Mouse (Mus musculus) bone marrow macrophage, adult 2 months (primary cell): ENCODE data around the gene Riox2.

Experiments used
- CTCF ChIP-seq: IDR thresholded peaks from 2 replicates; pipeline ENCODE4 v1.5.1; 2012; ENCODE audit warnings: low read depth, mild to moderate bottlenecking, low read length, moderate library complexity
- POLR2A ChIP-seq: IDR thresholded peaks from 2 replicates; pipeline ENCODE4 v1.6.1; 2012; ENCODE audit warnings: mild to moderate bottlenecking, low read depth, low read length, borderline replicate concordance

DNA sequence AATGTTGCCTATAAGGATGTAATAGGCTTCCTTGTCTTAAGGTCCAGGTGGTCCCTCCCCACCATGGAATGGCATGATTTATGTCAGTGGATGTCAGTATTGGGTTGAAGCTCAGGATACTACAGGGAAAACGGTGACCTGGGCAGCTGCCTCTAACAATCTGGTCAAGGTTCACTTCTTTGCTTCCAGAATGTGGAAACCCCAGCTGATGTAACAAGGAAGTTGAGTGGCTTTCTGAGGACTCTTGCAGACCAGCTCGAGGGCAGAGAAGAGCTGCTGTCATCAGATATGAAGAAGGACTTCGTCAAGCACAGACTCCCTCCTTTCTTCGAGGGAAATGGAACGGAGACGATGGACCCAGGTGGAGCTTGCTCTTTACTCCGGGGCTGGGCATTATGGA lies 15.7 kb downstream of the Riox2 start:
- TF ChIP-seq CTCF (no peak), POLR2A (no peak)
